Mouse (Mus musculus): ENCODE data around the gene Spire2.

- TF ChIP-seq CTCF (IDR thresholded peaks at IDR 0.05; ENCODE audit: insufficient read depth, low read depth, low read length) (no peak), POLR2A (IDR thresholded peaks at IDR 0.05; ENCODE audit: insufficient read depth, low read depth, low read length) (no peak; the same call in 1 of the 2 replicates)
These were observed 80.2 kb downstream of the Spire2 start for GRCm38 (mm10) chr8:123412560-123413170.

All from olfactory bulb, adult 2 months (tissue).